Mouse (Mus musculus) heart, embryonic 12.5 days (tissue): ENCODE measurements around the gene Gbp8. TPM values are rescaled to one million over a fixed set of nuclear protein-coding genes. Genes with fewer than 3 reads are reported as not detected.
"Not testable (repeated sequence)": the region's sequence is repeated elsewhere in the genome, so short reads cannot be mapped to it uniquely, and the experiment has no call there.

ENCODE experiments used
- ATAC-seq: fragments of 200-750 bp; cut with Nextera tagmentation; 2 replicates; pipeline ENCODE4 v1.8.0; 2017; ENCODE audit warnings: moderate TSS enrichment, moderate library complexity; ENCODE audit not compliant: insufficient number of reproducible peaks, low FRiP score
- H3K27ac ChIP-seq: fragments of 300-500 bp; sonication (generic); 2 replicates; pipeline ENCODE4 v1.5.1; 2016; ENCODE audit warnings: mild to moderate bottlenecking, moderate library complexity; ENCODE audit not compliant: poor library complexity, severe bottlenecking
- H3K27me3 ChIP-seq: fragments of 300-500 bp; sonication (generic); replicated peaks from 2 replicates; pipeline ENCODE4 v1.6.1; 2016; ENCODE audit warnings: mild to moderate bottlenecking, moderate library complexity
- H3K36me3 ChIP-seq: fragments of 300-500 bp; sonication (generic); 2 replicates; pipeline ENCODE4 v1.6.1; 2016; ENCODE audit warnings: mild to moderate bottlenecking, moderate library complexity
- H3K4me1 ChIP-seq: fragments of 300-500 bp; sonication (generic); replicated peaks from 2 replicates; pipeline ENCODE4 v1.6.1; 2016; ENCODE audit warnings: mild to moderate bottlenecking
- H3K4me2 ChIP-seq: fragments of 300-500 bp; sonication (generic); 2 replicates; pipeline ENCODE4 v1.6.1; 2016; ENCODE audit warnings: mild to moderate bottlenecking, moderate library complexity
- H3K4me3 ChIP-seq: fragments of 300-500 bp; sonication (generic); 2 replicates; pipeline ENCODE4 v1.5.1; 2016; ENCODE audit warnings: mild to moderate bottlenecking
- H3K9ac ChIP-seq: fragments of 300-500 bp; sonication (generic); 2 replicates; pipeline ENCODE4 v1.6.1; 2016; ENCODE audit warnings: mild to moderate bottlenecking, moderate library complexity
- H3K9me3 ChIP-seq: fragments of 300-500 bp; sonication (generic); replicated peaks from 2 replicates; pipeline ENCODE4 v1.6.1; 2016; ENCODE audit warnings: mild to moderate bottlenecking, moderate library complexity
- WGBS: fragments of 180-500 bp; shearing (Covaris S2); methylation state at CpG from one replicate; pipeline ENCODE4 v1.1.7; 2016; 5-methylcytosine and 5-hydroxymethylcytosine counted together
- polyA plus RNA-seq: library from polyadenylated mRNA; unstranded; fragments of >200 nt; fragmentation: Nextera tagmentation; extraction: Ambion mirVana; gene quantifications from 2 replicates; pipeline ENCODE4 v1.2.1, GENCODE M21; 2016

Gene Gbp8
- polyA plus RNA-seq, 1 experiment from 2014 or later: 1.8 TPM

GRCm38 (mm10) chr5:105115740-105116139 lies 23.6 kb downstream of the Gbp8 start:
- peaks cover 6% of the 10 kb centered on the region; the same call in 1 of the 2 replicates for H3K9me3 ChIP-seq
- H3K9ac ChIP-seq: no peak overlapping the region
- ATAC-seq: no peak
- H3K4me1 ChIP-seq: no peaks in the 10 kb centered on the region; the same call in 1 of the 2 replicates
- peaks cover 4% of the 10 kb centered on the region for H3K36me3 ChIP-seq
- no peak overlapping the region for H3K27ac ChIP-seq
- H3K27me3 ChIP-seq: no peaks in the 10 kb centered on the region
- 53% methylated on average over 2 of the region's 2 CpGs for WGBS
- H3K4me2 ChIP-seq: no peak overlapping the region
- H3K4me3 ChIP-seq: no peak overlapping the region

- ATAC-seq: no peak
- no peaks in the 10 kb centered on the region; the same call in none of the 2 replicates for H3K36me3 ChIP-seq
- H3K9ac ChIP-seq: no peak overlapping the region
- H3K27ac ChIP-seq: no peak overlapping the region
- H3K27me3 ChIP-seq: no peaks in the 10 kb centered on the region
- H3K4me3 ChIP-seq: no peak overlapping the region
- H3K4me1 ChIP-seq: no peaks in the 10 kb centered on the region; the same call in 1 of the 2 replicates
- peaks cover 6% of the 10 kb centered on the region; the same call in 1 of the 2 replicates for H3K9me3 ChIP-seq
- 63% methylated on average over 2 of the region's 2 CpGs for WGBS
- H3K4me2 ChIP-seq: no peak overlapping the region
Measured at GRCm38 (mm10) chr5:105114696-105115095, 24.6 kb downstream of the Gbp8 start.

DNA sequence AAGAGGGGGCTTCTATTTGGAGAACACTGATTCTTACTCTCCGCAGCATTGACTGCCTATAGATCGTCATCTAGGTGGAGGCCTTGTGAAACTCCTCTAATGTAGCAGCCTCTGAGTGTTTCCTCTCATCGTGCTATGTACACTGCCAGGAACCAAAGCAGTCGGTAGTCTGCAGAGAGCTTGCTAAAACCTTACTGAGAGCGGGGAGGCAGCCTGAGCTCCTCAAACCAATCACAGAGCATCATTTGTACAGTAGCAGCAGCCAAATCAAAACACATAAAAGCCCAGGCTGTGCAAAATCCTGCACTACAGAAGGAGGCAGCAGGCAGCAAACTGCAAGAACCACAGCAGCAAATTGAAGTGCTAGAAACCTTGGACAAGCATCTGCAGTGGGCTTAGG lies 25.7 kb downstream of the Gbp8 start:
- H3K27ac ChIP-seq: no peak overlapping the region
- WGBS: 87% methylated on average over 5 of the region's 5 CpGs

GRCm38 (mm10) chr5:105110271-105110852 lies 29.0 kb downstream of the Gbp8 start:
- Histone ChIP-seq H3K4me2 (peak overlapping the region; percentile 33), H3K27ac (peak overlapping the region; percentile 71)
- peak; percentile 84; the same call in 1 of the 2 replicates for ATAC-seq
- H3K27me3 ChIP-seq, H3K9me3 ChIP-seq, H3K36me3 ChIP-seq, H3K4me3 ChIP-seq, H3K4me1 ChIP-seq, H3K9ac ChIP-seq: not testable (repeated sequence)
- WGBS: 11% methylated on average over 4 of the region's 4 CpGs

More for the DNA sequence above, 25.7 kb downstream of the Gbp8 start:
- Histone ChIP-seq H3K9me3 (peaks cover 6% of the 10 kb centered on the region; the same call in 1 of the 2 replicates), H3K4me1 (no peaks in the 10 kb centered on the region; the same call in 1 of the 2 replicates), H3K36me3 (no peaks in the 10 kb centered on the region; the same call in none of the 2 replicates), H3K9ac (no peak overlapping the region), H3K4me2 (no peak overlapping the region), H3K27me3 (no peaks in the 10 kb centered on the region), H3K4me3 (no peak overlapping the region)
- ATAC-seq: no peak

DNA sequence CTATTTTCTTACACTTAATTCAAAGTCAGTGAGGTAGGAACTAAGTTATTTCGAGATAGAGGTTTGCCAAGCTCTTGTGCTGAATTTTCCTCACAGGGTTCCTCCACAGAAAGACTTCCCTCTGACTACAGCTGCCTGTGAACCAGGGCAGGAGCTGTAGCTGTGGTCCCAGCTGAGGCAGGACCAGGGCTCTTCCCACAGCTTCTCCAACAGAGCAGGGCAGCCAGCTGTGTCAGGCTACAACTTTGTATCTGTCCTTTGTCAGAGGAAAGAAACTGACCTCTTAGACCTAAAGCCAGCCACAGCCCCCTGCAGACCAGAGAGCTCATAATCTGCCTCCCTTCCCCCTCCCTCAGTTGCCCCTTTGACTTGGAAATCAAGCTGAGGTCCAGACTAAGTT lies 29.6 kb downstream of the Gbp8 start:
- H3K27me3 ChIP-seq, H3K9ac ChIP-seq, H3K9me3 ChIP-seq, H3K36me3 ChIP-seq, H3K4me1 ChIP-seq, ATAC-seq: not testable (repeated sequence)
- Histone ChIP-seq H3K4me3 (peak overlapping the region; percentile 13; the same call in 1 of the 2 replicates), H3K27ac (peak overlapping the region; percentile 71), H3K4me2 (peak overlapping the region; percentile 33; the same call in 1 of the 2 replicates)
- 30% methylated on average over 1 of the region's 1 CpGs for WGBS

DNA sequence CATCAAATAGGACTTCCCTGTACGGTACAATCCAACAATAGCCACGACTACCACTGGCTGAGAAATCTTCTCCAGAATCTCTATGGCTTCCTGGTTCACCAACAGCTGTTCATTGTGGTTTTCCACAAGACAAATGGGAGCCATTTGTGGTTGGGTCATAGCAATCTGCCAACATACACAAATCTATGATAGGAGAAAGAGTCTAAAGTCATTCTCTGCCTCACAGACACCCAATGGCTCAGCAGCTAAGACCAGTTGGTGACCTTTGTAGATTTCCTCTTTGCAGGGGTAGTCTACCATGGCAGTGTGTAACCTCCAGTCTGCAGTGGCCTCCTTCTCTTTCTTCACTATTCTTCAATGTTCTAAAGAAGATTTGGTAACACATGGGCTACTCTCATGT lies 33.7 kb downstream of the Gbp8 start:
- H3K4me2 ChIP-seq, H3K27me3 ChIP-seq, H3K27ac ChIP-seq, H3K36me3 ChIP-seq, ATAC-seq, H3K9me3 ChIP-seq, H3K4me1 ChIP-seq, H3K4me3 ChIP-seq, H3K9ac ChIP-seq: not testable (repeated sequence)
- WGBS: 62% methylated on average over 2 of the region's 2 CpGs

- H3K36me3 ChIP-seq: peaks cover 9% of the 10 kb centered on the region; the same call in 1 of the 2 replicates
- ATAC-seq: no peak
- H3K27me3 ChIP-seq: no peaks in the 10 kb centered on the region
- H3K9me3 ChIP-seq: 0 out of 2 replicates have a peak, but pooled peaks cover 2% of the 10 kb centered on the region
- H3K9ac ChIP-seq: no peak overlapping the region
- H3K4me2 ChIP-seq: no peak overlapping the region
- no peak overlapping the region for H3K4me3 ChIP-seq
- H3K27ac ChIP-seq: no peak overlapping the region
- H3K4me1 ChIP-seq: no peaks in the 10 kb centered on the region
Measured at GRCm38 (mm10) chr5:105081900-105082299, 57.4 kb downstream of the Gbp8 start.

DNA sequence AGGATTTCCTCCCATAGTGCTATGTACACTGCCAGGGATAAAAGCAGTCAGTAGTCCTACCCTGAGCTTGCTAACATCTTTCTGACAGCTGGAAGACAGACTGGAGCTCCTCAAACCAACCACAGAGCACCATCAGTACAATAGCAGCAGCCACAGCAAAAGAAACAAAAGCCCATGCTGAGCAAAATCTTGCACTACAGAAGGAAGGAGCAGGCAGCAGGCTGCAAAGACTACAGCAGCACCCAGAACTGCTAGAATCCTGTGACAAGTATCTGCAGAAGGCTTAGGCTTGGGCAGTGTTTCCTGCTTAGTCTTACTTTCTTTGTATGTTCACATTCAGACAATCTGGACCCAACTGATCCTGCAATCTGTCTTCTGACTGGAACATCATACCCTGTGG lies 71.0 kb downstream of the Gbp8 start:
- H3K36me3 ChIP-seq, H3K9ac ChIP-seq, H3K9me3 ChIP-seq, H3K27ac ChIP-seq, H3K4me2 ChIP-seq, H3K4me3 ChIP-seq, H3K27me3 ChIP-seq, H3K4me1 ChIP-seq, ATAC-seq: not testable (repeated sequence)

DNA sequence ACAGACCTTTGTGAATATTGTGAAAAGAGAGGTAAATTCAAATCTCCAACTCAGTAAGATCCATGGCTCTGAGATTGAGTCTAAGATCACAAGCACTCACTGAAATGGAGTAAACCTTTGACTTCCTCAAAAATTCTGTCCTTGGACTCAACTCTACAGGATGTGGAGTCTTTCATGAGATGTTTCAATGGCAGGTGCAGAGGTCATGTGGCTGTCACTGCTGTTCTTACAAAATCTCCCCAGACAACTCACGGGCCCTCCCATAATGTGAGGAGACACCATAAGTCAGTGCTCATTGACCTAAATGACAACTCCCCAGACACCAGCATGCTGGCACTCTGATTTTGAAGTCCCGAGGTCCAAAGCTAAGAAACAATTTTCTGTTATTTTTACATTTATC lies 74.9 kb downstream of the Gbp8 start:
- H3K4me3 ChIP-seq, H3K9me3 ChIP-seq, H3K27me3 ChIP-seq, H3K27ac ChIP-seq, H3K9ac ChIP-seq, ATAC-seq, H3K36me3 ChIP-seq, H3K4me2 ChIP-seq, H3K4me1 ChIP-seq: not testable (repeated sequence)
- WGBS: 69% methylated on average over 2 of the region's 2 CpGs

DNA sequence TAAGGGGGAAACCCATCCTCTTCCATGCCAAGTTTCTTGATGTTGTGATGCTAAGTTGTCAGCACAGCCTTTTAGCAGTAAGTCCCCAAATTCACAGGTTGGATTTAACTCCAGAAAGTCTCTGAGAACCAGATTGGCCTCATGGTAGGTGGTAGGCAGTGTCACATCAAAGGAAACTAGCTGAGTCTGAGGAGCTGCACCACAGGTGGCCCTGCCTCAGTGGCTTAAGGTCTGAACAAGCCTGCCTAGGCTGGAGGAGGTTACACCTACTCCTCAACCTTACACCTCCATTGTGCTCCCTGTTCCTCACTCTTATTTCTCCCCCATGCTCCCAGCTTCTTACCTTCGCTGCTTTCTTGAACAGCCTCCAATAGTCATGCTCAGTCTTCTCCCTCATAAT lies 76.0 kb downstream of the Gbp8 start:
- H3K9ac ChIP-seq: no peak overlapping the region
- H3K4me1 ChIP-seq: 0 out of 2 replicates have a peak, but pooled peaks cover 2% of the 10 kb centered on the region
- H3K36me3 ChIP-seq: no peaks in the 10 kb centered on the region
- H3K27ac ChIP-seq: no peak overlapping the region
- no peak overlapping the region for H3K4me3 ChIP-seq
- ATAC-seq: no peak
- H3K9me3 ChIP-seq: no peaks in the 10 kb centered on the region
- 59% methylated on average over 1 of the region's 1 CpGs for WGBS
- no peak overlapping the region for H3K4me2 ChIP-seq
- no peaks in the 10 kb centered on the region for H3K27me3 ChIP-seq

- not testable (repeated sequence) for H3K27ac ChIP-seq, H3K36me3 ChIP-seq, H3K9ac ChIP-seq, H3K4me1 ChIP-seq, H3K9me3 ChIP-seq, ATAC-seq, H3K4me3 ChIP-seq, H3K4me2 ChIP-seq, H3K27me3 ChIP-seq
- 54% methylated on average over 2 of the region's 2 CpGs for WGBS
Measured at GRCm38 (mm10) chr5:105062403-105062802, 76.9 kb downstream of the Gbp8 start.

DNA sequence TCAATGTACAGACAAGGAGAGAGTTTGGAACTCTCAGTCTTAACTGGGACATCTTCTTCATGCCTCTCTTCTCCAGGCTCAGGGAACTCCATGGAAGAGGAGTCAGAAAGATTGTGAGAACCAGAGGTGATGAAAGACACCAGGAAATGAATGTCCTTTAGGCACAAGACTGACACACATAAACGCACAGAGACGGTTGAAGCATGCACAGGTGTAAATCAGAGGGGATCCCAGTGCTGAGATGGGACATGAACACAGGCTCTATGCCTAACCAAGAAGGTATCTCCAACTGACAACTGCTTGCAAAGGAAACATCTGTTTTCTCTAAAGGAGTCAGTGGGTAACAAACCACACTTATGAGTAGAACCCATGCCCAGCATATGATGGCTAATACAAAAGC lies 79.1 kb downstream of the Gbp8 start:
- H3K36me3 ChIP-seq: no peaks in the 10 kb centered on the region
- no peak for ATAC-seq
- 76% methylated on average over 2 of the region's 2 CpGs for WGBS
- no peak overlapping the region for H3K27ac ChIP-seq
- no peak overlapping the region for H3K9ac ChIP-seq
- no peaks in the 10 kb centered on the region for H3K9me3 ChIP-seq
- no peaks in the 10 kb centered on the region for H3K27me3 ChIP-seq
- H3K4me2 ChIP-seq: no peak overlapping the region
- H3K4me3 ChIP-seq: no peak overlapping the region
- H3K4me1 ChIP-seq: 0 out of 2 replicates have a peak, but pooled peaks cover 2% of the 10 kb centered on the region
